Mouse (Mus musculus) lung, postnatal 0 days (tissue): ENCODE measurements around the gene Aggf1. TPM values are rescaled to one million over a fixed set of nuclear protein-coding genes. Genes with fewer than 3 reads are reported as not detected.

Experiments used
- ATAC-seq: fragments of 200-750 bp; cut with Nextera tagmentation; 2 replicates; pipeline ENCODE4 v1.8.0; 2017; ENCODE audit warnings: moderate library complexity
- DNase-seq: peaks from one replicate; pipeline ENCODE4 v3.0.0-alpha.2; 2016; ENCODE audit warnings: low spot score
- H3K27ac ChIP-seq: fragments of 300-500 bp; sonication (generic); 2 replicates; pipeline ENCODE4 v1.5.1; 2014; ENCODE audit warnings: antibody characterized with exemption, mild to moderate bottlenecking, low read length, mixed read lengths
- H3K27me3 ChIP-seq: fragments of 300-500 bp; sonication (generic); replicated peaks from 2 replicates; pipeline ENCODE4 v1.6.1; 2014; ENCODE audit warnings: low read length, mixed read lengths; ENCODE audit not compliant: insufficient read depth
- H3K36me3 ChIP-seq: fragments of 300-500 bp; sonication (generic); 2 replicates; pipeline ENCODE4 v1.6.1; 2014; ENCODE audit warnings: low read length, mixed read lengths; ENCODE audit not compliant: insufficient read depth
- H3K4me1 ChIP-seq: fragments of 300-500 bp; sonication (generic); 2 replicates; pipeline ENCODE4 v1.6.1; 2014; ENCODE audit warnings: antibody characterized with exemption, low read depth, low read length, mixed read lengths; ENCODE audit not compliant: insufficient read depth
- H3K4me2 ChIP-seq: fragments of 300-500 bp; sonication (generic); replicated peaks from 2 replicates; pipeline ENCODE4 v1.6.1; 2014; ENCODE audit warnings: low read depth, mild to moderate bottlenecking, low read length, moderate library complexity, mixed read lengths
- H3K4me3 ChIP-seq: fragments of 300-500 bp; sonication (generic); 2 replicates; pipeline ENCODE4 v1.5.1; 2014; ENCODE audit warnings: low read depth, low read length
- H3K9ac ChIP-seq: fragments of 300-500 bp; sonication (generic); replicated peaks from 2 replicates; pipeline ENCODE4 v1.6.1; 2014; ENCODE audit warnings: low read depth, mild to moderate bottlenecking
- H3K9me3 ChIP-seq: fragments of 300-500 bp; sonication (generic); 2 replicates; pipeline ENCODE4 v1.6.1; 2016; ENCODE audit warnings: low read length, mixed read lengths
- CTCF ChIP-seq: IDR thresholded peaks from 2 replicates; pipeline ENCODE4 v1.5.1; 2016; ENCODE audit warnings: antibody characterized with exemption, mild to moderate bottlenecking
- EP300 ChIP-seq: IDR thresholded peaks from 2 replicates; pipeline ENCODE4 v1.6.1; 2016; ENCODE audit warnings: antibody characterized with exemption, mild to moderate bottlenecking, control low read depth
- WGBS: fragments of 180-500 bp; shearing (Covaris S2); extraction: QIAGEN DNeasy Blood & Tissue Kit; methylation state at CpG from one replicate; pipeline ENCODE4 v1.1.7; 2014; 5-methylcytosine and 5-hydroxymethylcytosine counted together
- polyA plus RNA-seq: library from polyadenylated mRNA; unstranded; fragments of >200 nt; fragmentation: Nextera tagmentation; extraction: Ambion mirVana; gene quantifications from 2 replicates; pipeline ENCODE4 v1.2.1, GENCODE M21; 2015

Gene Aggf1
- polyA plus RNA-seq, 1 experiment from 2014 or later = 24.2 TPM

DNA sequence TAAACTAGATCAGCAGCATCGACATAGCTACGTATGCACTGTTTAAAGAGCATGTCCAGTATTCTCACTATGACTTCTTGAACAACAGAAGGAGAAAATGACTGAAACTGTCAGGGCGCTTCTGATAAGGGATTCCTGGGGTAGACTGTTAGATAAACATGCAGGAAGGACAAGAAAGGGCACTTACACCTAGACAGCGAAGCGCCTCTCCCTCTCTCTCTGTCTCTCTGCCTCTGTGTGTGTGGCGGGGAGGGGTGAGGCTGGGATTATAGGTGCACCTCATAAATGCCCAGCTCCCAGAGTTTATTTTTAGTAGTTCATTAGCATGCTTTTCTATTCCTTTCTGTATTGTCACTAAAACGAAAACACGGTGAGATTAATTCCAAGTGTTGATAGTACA lies 8.8 kb downstream of the Aggf1 start:
- DNase-seq (no peak), ATAC-seq (no peak)
- WGBS = 81% methylated on average over 8 of the region's 8 CpGs
- Histone ChIP-seq H3K9me3 (no peaks in the 10 kb centered on the region), H3K4me1 (no peaks in the 10 kb centered on the region), H3K9ac (no peak overlapping the region), H3K36me3 (peaks cover 57% of the 10 kb centered on the region), H3K27me3 (no peaks in the 10 kb centered on the region), H3K4me3 (no peak overlapping the region), H3K4me2 (no peak overlapping the region), H3K27ac (no peak overlapping the region)
- TF ChIP-seq CTCF (no peak), EP300 (no peak)

DNA sequence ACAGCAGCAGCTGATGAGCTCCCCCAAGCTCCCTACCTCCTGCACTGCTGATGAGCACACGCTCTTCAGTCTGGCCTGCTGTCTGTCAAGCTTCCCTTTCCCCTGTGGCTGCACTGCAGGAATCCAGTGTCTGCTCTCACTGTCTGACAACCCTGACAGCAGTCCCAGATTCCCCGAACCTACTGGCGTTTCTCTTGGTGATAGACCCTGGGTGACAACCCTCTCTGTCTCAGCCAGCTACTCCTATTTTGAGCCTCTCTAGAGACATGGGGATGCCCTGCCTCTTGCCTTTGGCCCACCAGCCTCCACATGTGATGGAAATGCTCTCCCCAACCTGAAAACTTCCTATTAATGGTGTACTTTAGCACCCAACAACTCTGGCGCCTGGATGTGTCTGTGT lies 11.7 kb downstream of the Aggf1 start:
- Histone ChIP-seq H3K4me2 (no peak overlapping the region), H3K4me1 (no peaks in the 10 kb centered on the region), H3K27me3 (no peaks in the 10 kb centered on the region), H3K4me3 (no peak overlapping the region), H3K27ac (no peak overlapping the region), H3K9me3 (no peaks in the 10 kb centered on the region), H3K9ac (no peak overlapping the region), H3K36me3 (peaks cover 47% of the 10 kb centered on the region; the same call in 1 of the 2 replicates)
- WGBS = 81% methylated on average over 4 of the region's 4 CpGs
- no peak for DNase-seq
- ATAC-seq = no peak
- TF ChIP-seq EP300 (no peak), CTCF (no peak)

DNA sequence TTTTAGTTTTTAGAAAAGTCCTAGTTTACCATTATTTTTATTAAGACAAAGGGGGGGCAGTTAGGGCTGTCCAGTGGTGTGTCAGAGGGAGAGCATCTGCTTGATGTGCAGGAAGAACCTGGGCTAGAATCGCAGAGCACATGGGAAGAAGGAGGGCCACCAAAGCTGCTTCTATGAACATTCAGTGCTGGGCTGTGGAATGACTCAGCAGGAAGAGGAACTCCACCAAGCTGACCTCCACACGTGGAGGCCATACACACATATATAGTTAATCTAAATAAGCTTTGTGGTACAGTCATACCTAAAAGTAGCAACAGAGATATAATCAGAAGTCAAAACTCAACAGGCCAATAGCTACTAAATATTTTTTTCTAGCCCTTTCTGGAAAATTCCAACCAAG lies 16.9 kb downstream of the Aggf1 start:
- WGBS = 78% methylated on average over 2 of the region's 2 CpGs
- Histone ChIP-seq H3K9ac (no peak overlapping the region), H3K4me1 (no peaks in the 10 kb centered on the region), H3K36me3 (peaks cover 54% of the 10 kb centered on the region; the same call in 1 of the 2 replicates), H3K9me3 (no peaks in the 10 kb centered on the region), H3K4me2 (no peak overlapping the region), H3K27me3 (no peaks in the 10 kb centered on the region), H3K4me3 (no peak overlapping the region), H3K27ac (no peak overlapping the region)
- no peak for TF ChIP-seq EP300
- no peak for TF ChIP-seq CTCF
- no peak for ATAC-seq
- no peak for DNase-seq

GRCm38 (mm10) chr13:95348476-95348875 lies 26.7 kb downstream of the Aggf1 start:
- no peak for DNase-seq
- TF ChIP-seq CTCF = no peak
- no peak for TF ChIP-seq EP300
- H3K9ac ChIP-seq = no peak overlapping the region
- no peak overlapping the region for H3K4me2 ChIP-seq
- H3K9me3 ChIP-seq = no peaks in the 10 kb centered on the region
- WGBS = 89% methylated on average over 3 of the region's 3 CpGs
- no peaks in the 10 kb centered on the region for H3K27me3 ChIP-seq
- no peak overlapping the region for H3K4me3 ChIP-seq
- ATAC-seq = no peak
- no peak overlapping the region for H3K27ac ChIP-seq
- H3K36me3 ChIP-seq = peaks cover 15% of the 10 kb centered on the region
- H3K4me1 ChIP-seq = no peaks in the 10 kb centered on the region

DNA sequence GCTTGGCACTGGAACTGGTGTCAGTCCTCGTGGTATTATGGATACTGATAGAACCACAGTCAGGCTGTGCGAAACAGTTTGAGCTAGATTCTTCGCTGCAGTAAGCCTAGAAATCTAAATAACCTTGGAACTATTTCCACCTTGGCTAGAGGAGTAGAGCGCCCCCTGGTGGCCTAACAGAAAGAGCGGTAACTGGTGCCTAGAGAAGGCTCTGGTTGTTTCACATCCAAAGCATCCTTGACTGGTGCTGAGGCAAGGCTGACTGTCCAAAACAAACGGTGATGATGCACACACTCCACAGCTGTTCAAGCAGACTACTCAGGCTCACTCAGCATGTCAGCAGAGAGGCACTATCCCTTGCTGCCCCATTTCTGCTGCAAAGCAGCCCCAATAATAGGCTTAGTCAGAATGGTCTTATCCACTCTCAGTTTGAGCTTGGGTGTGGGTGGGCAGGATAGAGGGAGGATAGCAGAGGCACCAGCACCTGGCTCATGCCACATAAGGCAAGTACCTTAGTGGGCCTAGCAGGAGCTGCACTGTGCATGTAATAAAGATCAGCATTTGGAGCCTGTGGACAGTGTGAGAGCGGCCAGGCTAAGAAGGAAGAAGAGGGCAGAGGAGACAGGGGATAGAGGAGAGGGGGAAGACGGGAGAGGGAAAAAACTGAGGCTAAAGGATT lies 28.0 kb downstream of the Aggf1 start:
- peak; percentile 93 for TF ChIP-seq CTCF
- no peak for TF ChIP-seq EP300
- no peak overlapping the region for H3K27ac ChIP-seq
- H3K4me1 ChIP-seq = no peaks in the 10 kb centered on the region
- DNase-seq = peak; percentile 85
- no peaks in the 10 kb centered on the region for H3K27me3 ChIP-seq
- no peak overlapping the region for H3K4me3 ChIP-seq
- H3K36me3 ChIP-seq = peaks cover 10% of the 10 kb centered on the region
- H3K4me2 ChIP-seq = no peak overlapping the region
- WGBS = 31% methylated on average over 8 of the region's 8 CpGs
- ATAC-seq = peak; percentile 50
- no peaks in the 10 kb centered on the region for H3K9me3 ChIP-seq
- H3K9ac ChIP-seq = no peak overlapping the region

GRCm38 (mm10) chr13:95345869-95346268 lies 29.3 kb downstream of the Aggf1 start:
- DNase-seq (no peak), ATAC-seq (no peak)
- 63% methylated on average over 6 of the region's 6 CpGs for whole genome bisulfite sequencing
- Histone ChIP-seq H3K4me1 (no peaks in the 10 kb centered on the region), H3K36me3 (peaks cover under 1% of the 10 kb centered on the region), H3K9ac (no peak overlapping the region), H3K4me2 (no peak overlapping the region), H3K27me3 (no peaks in the 10 kb centered on the region), H3K27ac (no peak overlapping the region), H3K9me3 (no peaks in the 10 kb centered on the region), H3K4me3 (no peak overlapping the region)
- TF ChIP-seq CTCF (no peak), EP300 (no peak)

DNA sequence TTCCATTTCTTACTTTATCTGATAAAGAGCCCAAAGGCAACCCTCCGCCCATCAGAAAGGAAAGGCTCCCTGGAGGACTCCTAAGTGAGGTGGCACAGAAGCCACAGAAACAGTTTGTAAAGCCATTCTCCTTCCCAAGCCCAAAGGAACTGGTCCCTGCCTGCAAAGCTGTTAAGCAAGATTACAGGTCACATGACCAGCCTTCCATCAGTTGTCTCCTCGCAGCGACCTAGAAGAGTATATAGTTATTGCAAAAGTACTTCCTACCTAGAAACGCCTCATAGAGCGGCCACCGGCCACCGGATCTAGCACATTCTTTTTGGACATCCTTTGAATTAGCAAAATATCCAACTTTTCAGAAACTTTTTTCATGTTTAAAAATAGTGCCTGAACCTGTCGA lies 31.7 kb downstream of the Aggf1 start:
- WGBS = 83% methylated on average over 8 of the region's 8 CpGs
- H3K4me1 ChIP-seq = no peaks in the 10 kb centered on the region
- ATAC-seq = no peak

More for the DNA sequence above, 31.7 kb downstream of the Aggf1 start:
- no peak for DNase-seq
- TF ChIP-seq CTCF (no peak), EP300 (no peak)
- H3K27me3 ChIP-seq = no peaks in the 10 kb centered on the region
- no peak overlapping the region for H3K27ac ChIP-seq
- peaks cover 11% of the 10 kb centered on the region for H3K36me3 ChIP-seq
- no peak overlapping the region for H3K4me2 ChIP-seq
- H3K9me3 ChIP-seq = no peaks in the 10 kb centered on the region
- no peak overlapping the region for H3K4me3 ChIP-seq
- H3K9ac ChIP-seq = no peak overlapping the region
